In the genomic region with DNA sequence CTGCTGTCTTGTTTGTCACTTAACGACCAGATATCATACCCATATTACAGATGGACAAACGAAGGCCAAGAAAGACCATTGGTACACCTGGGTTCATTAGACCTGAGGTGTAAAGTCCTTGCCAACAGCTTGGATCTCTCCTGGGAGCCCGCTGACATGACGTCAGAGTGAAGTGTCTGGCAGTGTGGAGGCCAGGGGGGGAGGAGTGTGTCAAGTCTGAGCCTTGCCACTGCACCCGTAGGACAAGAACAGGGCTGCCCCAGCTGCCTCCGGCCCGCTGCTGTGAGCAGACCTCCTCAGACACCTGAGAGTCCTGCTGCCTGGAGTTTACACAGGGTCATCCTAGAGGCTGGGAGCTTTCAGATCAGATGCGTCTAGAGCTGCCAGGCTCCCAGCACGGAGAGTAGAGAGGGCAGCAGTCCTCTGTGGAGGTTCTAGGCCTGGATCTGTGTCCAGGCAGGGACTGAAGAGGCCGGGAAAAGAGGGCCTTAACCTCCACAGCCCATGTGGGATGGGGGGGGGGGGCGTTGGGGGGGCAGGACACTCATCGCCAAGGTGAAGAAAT, we compare ENCODE assay signal across 15 mouse cellular contexts. TPM values are rescaled to one million over a fixed set of nuclear protein-coding genes. Genes with fewer than 3 reads are reported as not detected.
DNase-seq lines count a peak whose midpoint lies in the region; ATAC-seq and TF ChIP-seq lines count a peak whose summit lies in the region.
"Had no signal": no experiment of that assay in that cellular context is flagged by ENCODE, and none has a peak within 500 bp of the region (broad histone marks: within the 10 kb centered on the region; RNA-seq: fewer than 3 reads in every experiment).

No protein-coding gene starts in this region.

- H3K4me3 ChIP-seq in heart, embryonic 16.5 days (ENCODE audit: low read length), result no peak overlapping the region
- H3K4me3 ChIP-seq in liver, embryonic 11.5 days (ENCODE audit: low read depth, low read length), result no peak overlapping the region
- H3K4me3 ChIP-seq in stomach, postnatal 0 days (ENCODE audit: low read depth, low read length), result no peak overlapping the region
- H3K4me3 ChIP-seq: limb, embryonic 15.5 days; lung, embryonic 15.5 days had no signal

- 56% methylated on average over 12 of the region's 12 CpGs for WGBS in heart, embryonic 16.5 days
- WGBS in liver, embryonic 11.5 days, result 75% methylated on average over 11 of the region's 12 CpGs
- 58% methylated on average over 12 of the region's 12 CpGs for WGBS in stomach, postnatal 0 days

- no peak for TF ChIP-seq EP300 in stomach, postnatal 0 days (optimal IDR thresholded peaks at IDR 0.05)

- no peak for TF ChIP-seq CTCF in stomach, postnatal 0 days (IDR thresholded peaks at IDR 0.05; ENCODE audit: low read depth)

- H3K9ac ChIP-seq in heart, embryonic 16.5 days (ENCODE audit: low read length), result no peak overlapping the region
- H3K9ac ChIP-seq in liver, embryonic 11.5 days (ENCODE audit: low read depth, low read length), result 0 out of 2 replicates have a peak overlapping the region, but pooled peaks have one; percentile 30
- H3K9ac ChIP-seq in stomach, postnatal 0 days (ENCODE audit: low read length), result no peak overlapping the region
- H3K9ac ChIP-seq: forebrain, postnatal 0 days; limb, embryonic 15.5 days; lung, embryonic 15.5 days had no signal

- no peaks in the 10 kb centered on the region for H3K9me3 ChIP-seq in heart, embryonic 16.5 days (replicated peaks; ENCODE audit: control insufficient read depth, low read length)
- H3K9me3 ChIP-seq in liver, embryonic 11.5 days (ENCODE audit: control insufficient read depth, low read length), result no peaks in the 10 kb centered on the region
- H3K9me3 ChIP-seq in stomach, postnatal 0 days (ENCODE audit: control insufficient read depth, low read length), result no peaks in the 10 kb centered on the region
- H3K9me3 ChIP-seq: limb, embryonic 15.5 days; lung, embryonic 15.5 days had no signal

- H3K4me2 ChIP-seq in heart, embryonic 16.5 days (ENCODE audit: low read depth, low read length), result no peak overlapping the region
- H3K4me2 ChIP-seq in liver, embryonic 11.5 days, result no peak overlapping the region
- H3K4me2 ChIP-seq in stomach, postnatal 0 days (replicated peaks; ENCODE audit: low read depth), result no peak overlapping the region
- H3K4me2 ChIP-seq: limb, embryonic 15.5 days; lung, embryonic 15.5 days had no signal

- DNase-seq in adrenal gland, postnatal 14 days, result peak; percentile 30
- no peak for DNase-seq in adrenal gland, postnatal 25 days
- DNase-seq in heart, adult 8-10 months (ENCODE audit: low spot score), result no peak
- no peak for DNase-seq in liver, embryonic 11.5 days (ENCODE audit: low spot score)
- DNase-seq in liver (no peak), MN1 (ENCODE audit: low spot score) (peak; percentile 34)
- no peak for DNase-seq in stomach, postnatal 0 days (ENCODE audit: low spot score)
- DNase-seq: embryo, embryonic 11 days; forebrain, postnatal 0 days; right cerebral cortex, postnatal 25 days had no signal

- no peak for ATAC-seq in heart, embryonic 16.5 days (replicated peaks; ENCODE audit: extremely low read depth, insufficient read depth, low FRiP score)
- no peak for ATAC-seq in liver, embryonic 11.5 days (replicated peaks; ENCODE audit: low FRiP score)
- no peak for ATAC-seq in stomach, postnatal 0 days (ENCODE audit: low FRiP score, low TSS enrichment)
- ATAC-seq: activated CD4-positive, CD25-positive, alpha-beta regulatory T cell, adult 4 months; forebrain, postnatal 0 days; intestine, postnatal 0 days had no signal

- H3K36me3 ChIP-seq in heart, embryonic 16.5 days (ENCODE audit: control insufficient read depth, insufficient read depth), result no peaks in the 10 kb centered on the region
- no peaks in the 10 kb centered on the region for H3K36me3 ChIP-seq in liver, embryonic 11.5 days (ENCODE audit: control insufficient read depth, insufficient read depth, low read length)
- no peaks in the 10 kb centered on the region for H3K36me3 ChIP-seq in stomach, postnatal 0 days (ENCODE audit: control insufficient read depth, insufficient read depth, low read length)

- H3K4me1 ChIP-seq in heart, embryonic 16.5 days (ENCODE audit: control insufficient read depth, insufficient read depth, low read length), result peaks cover 36% of the 10 kb centered on the region
- H3K4me1 ChIP-seq in liver, embryonic 11.5 days (replicated peaks; ENCODE audit: control insufficient read depth, insufficient read depth, low read length), result peaks cover 18% of the 10 kb centered on the region
- H3K4me1 ChIP-seq in stomach, postnatal 0 days (replicated peaks; ENCODE audit: control insufficient read depth, insufficient read depth), result no peaks in the 10 kb centered on the region

- no peaks in the 10 kb centered on the region for H3K27me3 ChIP-seq in heart, embryonic 16.5 days (ENCODE audit: control insufficient read depth, insufficient read depth, low read length)
- H3K27me3 ChIP-seq in liver, embryonic 11.5 days (replicated peaks; ENCODE audit: control insufficient read depth, insufficient read depth, low read length), result no peaks in the 10 kb centered on the region
- H3K27me3 ChIP-seq in stomach, postnatal 0 days (ENCODE audit: control insufficient read depth, insufficient read depth, low read length), result no peaks in the 10 kb centered on the region
- H3K27me3 ChIP-seq: limb, embryonic 15.5 days; lung, embryonic 15.5 days had no signal

- peak overlapping the region; percentile 17; the same call in 1 of the 2 replicates for H3K27ac ChIP-seq in heart, embryonic 16.5 days (ENCODE audit: low read length)
- peak overlapping the region; percentile 25 for H3K27ac ChIP-seq in liver, embryonic 11.5 days (ENCODE audit: low read depth, low read length)
- H3K27ac ChIP-seq in stomach, postnatal 0 days (replicated peaks), result no peak overlapping the region
- H3K27ac ChIP-seq: lung, embryonic 15.5 days had no signal

RNA-seq across cellular contexts. Expression of a gene that starts 12.9 kb away (rescaled TPM):
- 0.90 and 1.1 TPM in 2 replicates for total RNA-seq in adrenal gland, postnatal 14 days (2021)
- 0.71 and 0.82 TPM in 2 replicates for total RNA-seq in adrenal gland, postnatal 25 days (2021)
- polyA plus RNA-seq in heart, embryonic 16.5 days (2015; fragmentation: Nextera tagmentation; extraction: Ambion mirVana), result 2.8 and 9.6 TPM in 2 replicates
- total RNA-seq in heart, adult 8-10 months (2022), result 1 to 10 TPM; 1.3 to 2.3 (median 1.7) TPM
- not detected in 2 replicates for polyA plus RNA-seq in liver, embryonic 11.5 days (2014; fragmentation: Nextera tagmentation; extraction: Ambion mirVana)
- polyA plus RNA-seq in stomach, postnatal 0 days (2015; fragmentation: Nextera tagmentation; extraction: Ambion mirVana), result 37.0 and 38.3 TPM in 2 replicates

RNA-seq across cellular contexts. Expression of a gene that starts 23.7 kb away (rescaled TPM):
- 22.2 and 24.9 TPM in 2 replicates for total RNA-seq in adrenal gland, postnatal 14 days (2021)
- total RNA-seq in adrenal gland, postnatal 25 days (2021), result 16.9 and 26.0 TPM in 2 replicates
- polyA plus RNA-seq in heart, embryonic 16.5 days (2015; fragmentation: Nextera tagmentation; extraction: Ambion mirVana), result 26.3 and 28.7 TPM in 2 replicates
- 10 to 100 TPM; 20.5 to 27.4 (median 23.8) TPM for total RNA-seq in heart, adult 8-10 months (2022)
- 4.1 and 4.5 TPM in 2 replicates for polyA plus RNA-seq in liver, embryonic 11.5 days (2014; fragmentation: Nextera tagmentation; extraction: Ambion mirVana)
- 3.2 and 4.2 TPM in 2 replicates for polyA plus RNA-seq in stomach, postnatal 0 days (2015; fragmentation: Nextera tagmentation; extraction: Ambion mirVana)
- polyA plus RNA-seq: activated CD4-positive, CD25-positive, alpha-beta regulatory T cell, adult 4 months had no signal

RNA-seq across cellular contexts. Expression of a gene that starts 34.3 kb away (rescaled TPM):
- total RNA-seq in adrenal gland, postnatal 14 days (2021), result 68.8 and 76.9 TPM in 2 replicates
- total RNA-seq in adrenal gland, postnatal 25 days (2021), result 92.4 and 108 TPM in 2 replicates
- polyA plus RNA-seq in heart, embryonic 16.5 days (2015; fragmentation: Nextera tagmentation; extraction: Ambion mirVana), result 71.0 and 76.0 TPM in 2 replicates
- 10 to 100 TPM; 63.6 to 76.6 (median 67.9) TPM for total RNA-seq in heart, adult 8-10 months (2022)
- 55.0 and 62.1 TPM in 2 replicates for polyA plus RNA-seq in liver, embryonic 11.5 days (2014; fragmentation: Nextera tagmentation; extraction: Ambion mirVana)
- 36.7 and 40.7 TPM in 2 replicates for polyA plus RNA-seq in stomach, postnatal 0 days (2015; fragmentation: Nextera tagmentation; extraction: Ambion mirVana)

RNA-seq across cellular contexts. Expression of a gene that starts 38.4 kb away (rescaled TPM):
- 14.6 and 19.3 TPM in 2 replicates for total RNA-seq in adrenal gland, postnatal 14 days (2021)
- total RNA-seq in adrenal gland, postnatal 25 days (2021), result 20.1 and 25.4 TPM in 2 replicates
- polyA plus RNA-seq in heart, embryonic 16.5 days (2015; fragmentation: Nextera tagmentation; extraction: Ambion mirVana), result 18.1 and 22.9 TPM in 2 replicates
- total RNA-seq in heart, adult 8-10 months (2022), result 10 to 100 TPM; 13.4 to 17.9 (median 15.3) TPM
- polyA plus RNA-seq in liver, embryonic 11.5 days (2014; fragmentation: Nextera tagmentation; extraction: Ambion mirVana), result 35.5 and 41.4 TPM in 2 replicates
- 13.3 and 13.9 TPM in 2 replicates for polyA plus RNA-seq in stomach, postnatal 0 days (2015; fragmentation: Nextera tagmentation; extraction: Ambion mirVana)

Comparison
In these comparisons a context has a peak if more than half of its experiments do, and no peak if none do; other contexts are left out.
1. DNase-seq: peak in adrenal gland, postnatal 14 days (single experiment) and MN1 (single experiment); none in adrenal gland, postnatal 25 days (single experiment), heart, adult 8-10 months (single experiment), liver, embryonic 11.5 days (single experiment), liver (single experiment) and stomach, postnatal 0 days (single experiment).